Mouse (Mus musculus): ENCODE results near the gene Tsen54. TPM values are rescaled to one million over a fixed set of nuclear protein-coding genes. Genes with fewer than 3 reads are reported as not detected.

Gene Tsen54
- polyA plus RNA-seq (2017; shearing (Covaris generic)): 10 to 100 TPM; 43.0 to 53.7 TPM

GRCm38 (mm10) chr11:115814605-115815450 lies at the start of gene Tsen54:
TSS of gene Tsen54 (plus strand) at chr11:115814724.

GRCm38 (mm10) chr11:115765103-115765606 lies 49.4 kb upstream of the Tsen54 start, which contains the start of gene Tmem94:
TSS of gene Tmem94 (plus strand) at chr11:115765433.

GRCm38 (mm10) chr11:115813507-115814296 lies 822 bp upstream of the Tsen54 start, which contains the start of gene Caskin2:
TSS of gene Caskin2 (minus strand) at chr11:115813639.

GRCm38 (mm10) chr11:115823774-115824740 lies 9.5 kb downstream of the Tsen54 start, which contains the start of gene Llgl2:
TSS of gene Llgl2 (plus strand) at chr11:115824049.

GRCm38 (mm10) chr11:115858354-115858753 lies 43.8 kb downstream of the Tsen54 start, which contains the start of gene Myo15b:
TSS of gene Myo15b (plus strand) at chr11:115858406.

Other genes with a start within 250 kb of the Tsen54 start
- gene Mrps7, start 210.8 kb upstream of the Tsen54 start, polyA plus RNA-seq (2017; shearing (Covaris generic)): 10 to 100 TPM; 59.7 to 74.7 TPM
- gene Gga3, start 210.7 kb upstream of the Tsen54 start, polyA plus RNA-seq (2017; shearing (Covaris generic)): 10 to 100 TPM; 52.9 to 57.6 TPM
- 100 to 1,000 TPM; 163 to 252 TPM for gene Mif4gd, start 201.8 kb upstream of the Tsen54 start, polyA plus RNA-seq (2017; shearing (Covaris generic))
- gene Slc25a19, start 186.4 kb upstream of the Tsen54 start, polyA plus RNA-seq (2017; shearing (Covaris generic)): 10 to 100 TPM; 54.4 to 75.9 TPM
- 100 to 1,000 TPM; 209 to 232 TPM for gene Grb2, start 106.1 kb upstream of the Tsen54 start, polyA plus RNA-seq (2017; shearing (Covaris generic))
- 10 to 100 TPM; 22.2 to 29.1 TPM for gene Tmem94, start 49.3 kb upstream of the Tsen54 start, polyA plus RNA-seq (2017; shearing (Covaris generic))
- gene Caskin2, start 1.1 kb upstream of the Tsen54 start, polyA plus RNA-seq (2017; shearing (Covaris generic)): 1 to 10 TPM; 2.1 to 3.1 TPM
- gene Llgl2, start 9.3 kb downstream of the Tsen54 start, polyA plus RNA-seq (2017; shearing (Covaris generic)): 10 to 100 TPM; 34.4 to 36.9 TPM
- 1 to 10 TPM in 1 of 2 experiments, under 1 TPM in 1; 0.55 to 7.5 TPM for gene Myo15b, start 43.7 kb downstream of the Tsen54 start, polyA plus RNA-seq (2017; shearing (Covaris generic))
- 1 to 10 TPM in 1 of 2 experiments, under 1 TPM in 1; 0.68 to 1.2 TPM for gene Smim5, start 85.2 kb downstream of the Tsen54 start, polyA plus RNA-seq (2017; shearing (Covaris generic))
- 1 to 10 TPM; 1.7 to 2.2 TPM for gene Smim6, start 97.3 kb downstream of the Tsen54 start, polyA plus RNA-seq (2017; shearing (Covaris generic))
- 10 to 100 TPM; 35.4 to 35.8 TPM for gene Sap30bp, start 118.6 kb downstream of the Tsen54 start, polyA plus RNA-seq (2017; shearing (Covaris generic))
- gene Recql5, start 118.8 kb downstream of the Tsen54 start, polyA plus RNA-seq (2017; shearing (Covaris generic)): 10 to 100 TPM; 18.1 to 21.6 TPM
- under 1 TPM; 0.23 to 0.36 TPM for gene Itgb4, start 160.0 kb downstream of the Tsen54 start, polyA plus RNA-seq (2017; shearing (Covaris generic))
- 10 to 100 TPM; 26.3 to 33.0 TPM for gene Galk1, start 198.0 kb downstream of the Tsen54 start, polyA plus RNA-seq (2017; shearing (Covaris generic))
- gene H3f3b, start 213.2 kb downstream of the Tsen54 start, polyA plus RNA-seq (2017; shearing (Covaris generic)): 1,000 to 10,000 TPM; 1,305 to 1,440 TPM
- 10 to 100 TPM; 38.7 to 59.1 TPM for gene Unk, start 215.6 kb downstream of the Tsen54 start, polyA plus RNA-seq (2017; shearing (Covaris generic))